Mouse (Mus musculus): ENCODE measurements around the gene Serpinb6d. TPM values are rescaled to one million over a fixed set of nuclear protein-coding genes. Genes with fewer than 3 reads are reported as not detected.

The Serpinb6d gene
- polyA plus RNA-seq (2014; fragmentation: Illumina TruSeq; extraction: RNeasy Lipid Tissue Mini Kit (QIAGEN cat#74804); ENCODE audit: low read depth, low replicate concordance), result not detected

GRCm38 (mm10) chr13:33661105-33661504, at the start of gene Serpinb6d:
Gene Serpinb6d (plus strand): TSS chr13:33661405.

Other genes starting within 250 kb of the Serpinb6d start
- not detected for gene Serpinb9g, start 176.6 kb upstream of the Serpinb6d start, polyA plus RNA-seq (2014; fragmentation: Illumina TruSeq; extraction: RNeasy Lipid Tissue Mini Kit (QIAGEN cat#74804); ENCODE audit: low read depth, low replicate concordance)
- not detected for gene Serpinb6e, start 182.0 kb downstream of the Serpinb6d start, polyA plus RNA-seq (2014; fragmentation: Illumina TruSeq; extraction: RNeasy Lipid Tissue Mini Kit (QIAGEN cat#74804); ENCODE audit: low read depth, low replicate concordance)
- gene Serpinb6c, start 244.3 kb downstream of the Serpinb6d start, polyA plus RNA-seq (2014; fragmentation: Illumina TruSeq; extraction: RNeasy Lipid Tissue Mini Kit (QIAGEN cat#74804); ENCODE audit: low read depth, low replicate concordance), result 0.31 TPM